Mouse (Mus musculus): ENCODE results near the gene Draxin.

The Draxin gene

GRCm38 (mm10) chr4:148080597-148080973 lies 49.9 kb downstream of the Draxin start:
- Histone ChIP-seq H3K4me1 (replicated peaks; ENCODE audit: low read depth, low read length) (peaks cover 85% of the 10 kb centered on the region), H3K27me3 (ENCODE audit: insufficient read depth, low read length) (no peaks in the 10 kb centered on the region), H3K4me3 (replicated peaks; ENCODE audit: low read length) (no peak overlapping the region), H3K9me3 (ENCODE audit: low read length) (no peaks in the 10 kb centered on the region), H3K36me3 (ENCODE audit: insufficient read depth, low read length) (peaks cover 53% of the 10 kb centered on the region)
- TF ChIP-seq NANOG (IDR thresholded peaks at IDR 0.05; ENCODE audit: borderline replicate concordance, low read length) (no peak), CTCF (conservative IDR thresholded peaks at IDR 0.05; ENCODE audit: low read length) (no peak), POU5F1 (IDR thresholded peaks at IDR 0.05; ENCODE audit: borderline replicate concordance, low read length) (no peak)

- Histone ChIP-seq H3K27me3 (ENCODE audit: insufficient read depth, low read length) (no peaks in the 10 kb centered on the region), H3K4me3 (replicated peaks; ENCODE audit: low read length) (no peak overlapping the region), H3K36me3 (ENCODE audit: insufficient read depth, low read length) (peaks cover 53% of the 10 kb centered on the region), H3K4me1 (replicated peaks; ENCODE audit: low read depth, low read length) (peaks cover 85% of the 10 kb centered on the region), H3K9me3 (ENCODE audit: low read length) (no peaks in the 10 kb centered on the region)
- TF ChIP-seq NANOG (IDR thresholded peaks at IDR 0.05; ENCODE audit: borderline replicate concordance, low read length) (no peak), CTCF (conservative IDR thresholded peaks at IDR 0.05; ENCODE audit: low read length) (no peak), POU5F1 (IDR thresholded peaks at IDR 0.05; ENCODE audit: borderline replicate concordance, low read length) (no peak)
Measured at GRCm38 (mm10) chr4:148079944-148080596, 50.4 kb downstream of the Draxin start.

GRCm38 (mm10) chr4:148079212-148079611 lies 51.3 kb downstream of the Draxin start:
- Histone ChIP-seq H3K36me3 (ENCODE audit: insufficient read depth, low read length) (peaks cover 53% of the 10 kb centered on the region), H3K4me3 (replicated peaks; ENCODE audit: low read length) (no peak overlapping the region), H3K27me3 (ENCODE audit: insufficient read depth, low read length) (no peaks in the 10 kb centered on the region), H3K4me1 (replicated peaks; ENCODE audit: low read depth, low read length) (peaks cover 89% of the 10 kb centered on the region), H3K9me3 (ENCODE audit: low read length) (no peaks in the 10 kb centered on the region)
- no peak for TF ChIP-seq NANOG (IDR thresholded peaks at IDR 0.05; ENCODE audit: borderline replicate concordance, low read length)
- no peak for TF ChIP-seq CTCF (conservative IDR thresholded peaks at IDR 0.05; ENCODE audit: low read length)
- no peak for TF ChIP-seq POU5F1 (IDR thresholded peaks at IDR 0.05; ENCODE audit: borderline replicate concordance, low read length)

GRCm38 (mm10) chr4:148075881-148076280 lies 54.6 kb downstream of the Draxin start:
- Histone ChIP-seq H3K4me1 (replicated peaks; ENCODE audit: low read depth, low read length) (peaks cover 67% of the 10 kb centered on the region), H3K36me3 (ENCODE audit: insufficient read depth, low read length) (peaks cover 26% of the 10 kb centered on the region), H3K9me3 (ENCODE audit: low read length) (no peaks in the 10 kb centered on the region), H3K27me3 (ENCODE audit: insufficient read depth, low read length) (peaks cover 8% of the 10 kb centered on the region; the same call in 1 of the 2 replicates), H3K4me3 (replicated peaks; ENCODE audit: low read length) (no peak overlapping the region)
- no peak for TF ChIP-seq POU5F1 (IDR thresholded peaks at IDR 0.05; ENCODE audit: borderline replicate concordance, low read length)
- TF ChIP-seq CTCF (conservative IDR thresholded peaks at IDR 0.05; ENCODE audit: low read length), result no peak
- no peak for TF ChIP-seq NANOG (IDR thresholded peaks at IDR 0.05; ENCODE audit: borderline replicate concordance, low read length)

- peak overlapping the region; percentile 72 for H3K4me3 ChIP-seq (replicated peaks; ENCODE audit: low read length)
- no peak for TF ChIP-seq NANOG (IDR thresholded peaks at IDR 0.05; ENCODE audit: borderline replicate concordance, low read length)
- no peak for TF ChIP-seq POU5F1 (IDR thresholded peaks at IDR 0.05; ENCODE audit: borderline replicate concordance, low read length)
- TF ChIP-seq CTCF (conservative IDR thresholded peaks at IDR 0.05; ENCODE audit: low read length), result no peak
- H3K4me1 ChIP-seq (replicated peaks; ENCODE audit: low read depth, low read length), result peaks cover 67% of the 10 kb centered on the region
- H3K9me3 ChIP-seq (ENCODE audit: low read length), result no peaks in the 10 kb centered on the region
- peaks cover 13% of the 10 kb centered on the region for H3K27me3 ChIP-seq (ENCODE audit: insufficient read depth, low read length)
- H3K36me3 ChIP-seq (ENCODE audit: insufficient read depth, low read length), result peaks cover 20% of the 10 kb centered on the region
Measured at GRCm38 (mm10) chr4:148075259-148075658, 55.2 kb downstream of the Draxin start.

- Histone ChIP-seq H3K27me3 (ENCODE audit: insufficient read depth, low read length) (peaks cover 18% of the 10 kb centered on the region), H3K4me1 (replicated peaks; ENCODE audit: low read depth, low read length) (peaks cover 61% of the 10 kb centered on the region), H3K9me3 (ENCODE audit: low read length) (no peaks in the 10 kb centered on the region), H3K36me3 (ENCODE audit: insufficient read depth, low read length) (peaks cover 14% of the 10 kb centered on the region), H3K4me3 (replicated peaks; ENCODE audit: low read length) (peak overlapping the region; percentile 72)
- TF ChIP-seq POU5F1 (IDR thresholded peaks at IDR 0.05; ENCODE audit: borderline replicate concordance, low read length) (no peak), CTCF (conservative IDR thresholded peaks at IDR 0.05; ENCODE audit: low read length) (peak; percentile 39), NANOG (IDR thresholded peaks at IDR 0.05; ENCODE audit: borderline replicate concordance, low read length) (no peak)
Measured at GRCm38 (mm10) chr4:148074521-148075189, 55.8 kb downstream of the Draxin start.

- no peak for TF ChIP-seq NANOG (IDR thresholded peaks at IDR 0.05; ENCODE audit: borderline replicate concordance, low read length)
- no peak for TF ChIP-seq POU5F1 (IDR thresholded peaks at IDR 0.05; ENCODE audit: borderline replicate concordance, low read length)
- TF ChIP-seq CTCF (conservative IDR thresholded peaks at IDR 0.05; ENCODE audit: low read length), result no peak
- no peak overlapping the region for H3K4me3 ChIP-seq (replicated peaks; ENCODE audit: low read length)
- peaks cover 37% of the 10 kb centered on the region for H3K27me3 ChIP-seq (ENCODE audit: insufficient read depth, low read length)
- H3K36me3 ChIP-seq (ENCODE audit: insufficient read depth, low read length), result no peaks in the 10 kb centered on the region
- H3K9me3 ChIP-seq (ENCODE audit: low read length), result no peaks in the 10 kb centered on the region
- peaks cover 47% of the 10 kb centered on the region for H3K4me1 ChIP-seq (replicated peaks; ENCODE audit: low read depth, low read length)
Measured at GRCm38 (mm10) chr4:148071508-148071907, 59.0 kb downstream of the Draxin start.

GRCm38 (mm10) chr4:148069602-148070218 lies 60.8 kb downstream of the Draxin start:
- no peaks in the 10 kb centered on the region for H3K9me3 ChIP-seq (ENCODE audit: low read length)
- peaks cover 47% of the 10 kb centered on the region for H3K4me1 ChIP-seq (replicated peaks; ENCODE audit: low read depth, low read length)
- H3K27me3 ChIP-seq (ENCODE audit: insufficient read depth, low read length), result peaks cover 37% of the 10 kb centered on the region
- no peak for TF ChIP-seq NANOG (IDR thresholded peaks at IDR 0.05; ENCODE audit: borderline replicate concordance, low read length)
- TF ChIP-seq CTCF (conservative IDR thresholded peaks at IDR 0.05; ENCODE audit: low read length), result no peak
- TF ChIP-seq POU5F1 (IDR thresholded peaks at IDR 0.05; ENCODE audit: borderline replicate concordance, low read length), result no peak
- H3K36me3 ChIP-seq (ENCODE audit: insufficient read depth, low read length), result no peaks in the 10 kb centered on the region
- H3K4me3 ChIP-seq (replicated peaks; ENCODE audit: low read length), result no peak overlapping the region

Measured in E14TG2a.4 (cell line).